Mouse (Mus musculus) 416B (cell line): Measurements from ENCODE around the gene Tmem132d.

Source experiments
- DNase-seq: peaks from one replicate; pipeline ENCODE4 v3.0.0; 2011; ENCODE audit warnings: low read depth

The Tmem132d gene

GRCm38 (mm10) chr5:128211125-128211524 is 221.8 kb downstream of the Tmem132d start:
- DNase-seq, result no peak

GRCm38 (mm10) chr5:128205716-128206115 is 227.2 kb downstream of the Tmem132d start:
- no peak for DNase-seq

- no peak for DNase-seq
These were observed 228.1 kb downstream of the Tmem132d start for GRCm38 (mm10) chr5:128204685-128205320.

- DNase-seq, result no peak
These were observed 228.8 kb downstream of the Tmem132d start for GRCm38 (mm10) chr5:128203879-128204581.

- DNase-seq, result no peak
These were observed 238.8 kb downstream of the Tmem132d start for GRCm38 (mm10) chr5:128194106-128194505.

DNA sequence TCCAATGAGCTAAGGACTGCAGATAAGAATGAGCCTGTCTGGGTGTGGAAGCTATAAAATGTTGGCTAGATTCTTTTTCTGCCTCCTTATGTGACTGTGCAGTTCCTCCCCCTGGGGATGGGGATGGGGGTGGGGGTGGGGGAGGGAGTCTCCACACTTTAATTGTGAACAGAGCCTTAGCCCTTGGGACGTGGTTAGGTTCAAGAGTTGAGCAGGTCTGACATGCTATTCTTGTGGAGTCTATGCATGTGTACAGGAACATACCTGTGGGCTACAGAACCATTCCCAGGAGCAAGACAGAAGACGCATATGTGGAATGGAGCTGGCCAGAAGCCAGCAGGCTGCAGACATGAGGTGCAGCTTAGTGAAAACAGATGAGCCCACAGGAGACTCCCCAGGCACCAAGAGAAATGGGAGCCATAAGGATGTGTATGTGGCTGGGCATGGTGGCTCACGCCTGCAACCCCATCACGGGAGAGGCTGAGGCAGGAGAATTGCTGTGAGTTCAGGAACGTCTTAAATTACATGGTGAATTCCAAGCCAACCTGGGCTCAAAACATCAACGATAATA is 240.3 kb downstream of the Tmem132d start:
- DNase-seq, result no peak

GRCm38 (mm10) chr5:128191710-128192109 is 241.2 kb downstream of the Tmem132d start:
- no peak for DNase-seq

- no peak for DNase-seq
These were observed 242.5 kb downstream of the Tmem132d start for GRCm38 (mm10) chr5:128190243-128190820.

GRCm38 (mm10) chr5:128176234-128176633 is 256.6 kb downstream of the Tmem132d start:
- no peak for DNase-seq

- DNase-seq, result no peak
These were observed 273.8 kb downstream of the Tmem132d start for GRCm38 (mm10) chr5:128158901-128159675.

- no peak for DNase-seq
These were observed 281.4 kb downstream of the Tmem132d start for GRCm38 (mm10) chr5:128151461-128151860.

- no peak for DNase-seq
These were observed 285.8 kb downstream of the Tmem132d start for GRCm38 (mm10) chr5:128146901-128147645.

DNA sequence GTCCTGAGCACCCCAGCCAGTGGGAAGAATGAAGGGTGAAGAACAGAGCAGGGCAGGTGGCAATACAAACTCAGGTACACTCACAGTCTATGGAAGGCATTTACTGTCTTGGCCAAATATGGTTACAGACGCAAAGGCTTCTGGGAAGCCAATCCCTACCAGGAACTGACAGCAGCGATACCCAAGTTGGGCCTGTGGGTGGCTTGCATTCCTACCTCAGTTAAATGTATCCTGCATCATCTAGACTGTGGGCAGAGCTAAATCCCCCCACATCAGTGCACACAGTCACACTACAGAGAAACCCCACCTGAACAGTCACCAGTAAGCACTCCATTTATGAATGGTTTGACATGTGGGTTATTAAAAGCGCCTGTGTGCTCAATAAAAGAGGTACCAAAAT is 288.1 kb downstream of the Tmem132d start:
- no peak for DNase-seq

- no peak for DNase-seq
These were observed 296.1 kb downstream of the Tmem132d start for GRCm38 (mm10) chr5:128136818-128137217.

DNA sequence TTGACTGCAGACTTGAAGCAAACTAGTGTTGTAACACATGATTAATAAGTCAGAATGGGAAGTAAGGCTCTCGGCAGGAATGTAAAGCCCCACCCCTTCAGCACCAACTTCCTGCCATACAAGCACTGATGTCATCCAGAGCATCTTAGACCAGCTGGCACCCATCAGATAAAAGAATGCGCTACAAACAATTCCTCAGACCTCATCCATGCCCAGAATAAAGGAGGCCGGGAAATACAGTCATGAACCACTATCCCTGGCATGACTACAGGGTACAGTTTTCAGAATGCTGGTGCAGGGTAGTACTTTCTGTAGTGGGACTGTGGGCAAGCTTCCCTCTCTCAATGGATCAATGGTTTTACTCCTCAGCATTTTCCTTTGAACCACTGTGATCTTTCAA is 310.2 kb downstream of the Tmem132d start:
- no peak for DNase-seq

- DNase-seq, result no peak
These were observed 313.7 kb downstream of the Tmem132d start for GRCm38 (mm10) chr5:128119171-128119570.

GRCm38 (mm10) chr5:128113107-128113506 is 319.8 kb downstream of the Tmem132d start:
- no peak for DNase-seq

DNA sequence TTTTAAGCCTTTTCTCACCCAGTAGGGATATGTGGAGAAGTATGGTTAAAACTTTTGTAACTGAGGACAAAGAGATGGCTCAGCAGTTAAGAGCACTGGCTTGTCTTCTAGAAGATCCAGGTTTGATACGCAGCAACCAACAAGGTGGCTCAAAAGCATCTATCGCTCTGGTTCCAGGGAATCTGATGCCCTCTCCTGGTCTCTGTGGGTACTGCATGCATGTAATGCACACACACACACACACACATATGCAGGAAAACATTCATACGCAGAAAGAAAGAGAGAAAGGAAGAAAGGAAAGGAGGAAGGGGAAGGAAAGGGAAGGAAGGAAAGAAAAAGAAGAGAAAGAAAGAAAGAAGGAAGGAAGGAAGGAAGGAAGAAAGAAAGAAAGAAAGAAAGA is 320.4 kb downstream of the Tmem132d start:
- no peak for DNase-seq

- DNase-seq, result no peak
These were observed 321.2 kb downstream of the Tmem132d start for GRCm38 (mm10) chr5:128111664-128112063.

DNA sequence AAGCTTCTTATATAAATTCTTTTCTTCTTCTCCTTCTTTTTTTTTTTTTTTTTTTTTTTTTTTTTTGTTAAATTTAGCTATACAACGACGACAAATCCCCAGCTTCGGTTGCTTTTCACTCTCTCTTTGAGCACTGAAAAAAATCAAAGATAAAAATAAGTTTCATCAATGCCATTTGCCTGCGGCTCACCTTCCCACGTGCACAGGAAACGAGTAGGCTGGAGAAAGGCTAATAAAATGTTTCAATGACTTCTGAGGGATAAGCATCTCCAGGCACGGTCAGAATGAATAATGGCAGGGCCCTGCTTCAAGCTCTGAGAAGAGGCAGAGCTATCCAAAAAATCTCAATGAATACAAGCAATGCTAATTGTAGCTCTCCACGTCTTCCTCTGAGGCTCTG is 330.3 kb downstream of the Tmem132d start:
- no peak for DNase-seq

DNA sequence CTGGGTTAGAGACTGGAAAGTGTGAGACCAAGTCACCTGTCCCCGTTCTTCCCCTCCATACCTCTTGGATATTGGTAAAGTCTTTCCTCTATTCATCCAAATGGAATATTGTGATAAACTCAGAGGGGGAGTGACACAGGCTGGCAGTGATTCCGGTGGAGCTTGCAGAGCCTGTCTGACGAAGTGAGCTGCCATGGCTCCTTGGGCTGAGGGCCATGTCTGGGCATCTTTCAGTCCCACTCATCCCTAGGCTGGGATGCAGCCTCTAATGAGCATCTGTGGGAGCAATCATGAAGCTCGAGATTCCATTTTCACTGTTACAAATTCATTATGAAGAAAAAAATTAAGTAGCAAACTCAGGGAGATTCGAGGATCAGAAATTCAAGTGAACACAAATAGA is 332.5 kb downstream of the Tmem132d start:
- DNase-seq, result no peak

DNA sequence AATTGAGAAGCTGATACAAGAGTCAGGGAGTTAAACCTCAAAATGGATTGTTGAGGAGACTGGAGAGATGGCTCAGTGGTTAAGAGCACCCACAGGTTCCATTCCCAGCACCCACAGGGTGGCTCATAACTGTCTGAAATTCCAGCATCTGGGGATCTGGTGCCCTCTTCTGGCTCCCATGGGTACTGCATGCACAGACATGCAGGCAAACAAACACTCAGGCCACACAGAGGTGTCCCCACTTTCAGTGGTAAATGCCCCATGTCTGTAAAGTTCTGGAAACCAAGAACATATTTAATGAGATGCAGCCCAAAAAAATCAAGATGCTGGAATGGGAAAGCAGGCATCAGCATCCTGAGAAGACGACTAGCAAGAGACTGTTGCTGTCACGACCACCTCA is 333.4 kb downstream of the Tmem132d start:
- DNase-seq, result no peak
